Mouse (Mus musculus) thymus, adult 2 months (tissue): Measurements from ENCODE around the gene Fbxw19.

Source experiments
- CTCF ChIP-seq: fragments of 200-500 bp; IDR thresholded peaks from 2 replicates; pipeline ENCODE4 v1.5.1; 2012; ENCODE audit warnings: mild to moderate bottlenecking, control low read depth, low read length, moderate library complexity, borderline replicate concordance; ENCODE audit not compliant: control insufficient read depth, poor library complexity, insufficient read depth; ENCODE audit errors: extremely low read depth
- POLR2A ChIP-seq: fragments of 200-500 bp; IDR thresholded peaks from 2 replicates; pipeline ENCODE4 v1.6.1; 2012; ENCODE audit warnings: mild to moderate bottlenecking, low read length, control low read depth, moderate library complexity; ENCODE audit not compliant: control insufficient read depth, poor library complexity, insufficient read depth; ENCODE audit errors: extremely low read depth

- TF ChIP-seq POLR2A (no peak), CTCF (no peak)
Measured at GRCm38 (mm10) chr9:109432956-109433355, 62.7 kb downstream of the Fbxw19 start.
